Mouse (Mus musculus) telencephalon, adult 2 months (tissue): ENCODE data around the gene Amer2.
"Not testable (repeated sequence)": the region's sequence is repeated elsewhere in the genome, so short reads cannot be mapped to it uniquely, and the experiment has no call there.

Experiments
- DNase-seq: peaks from one replicate; pipeline ENCODE4 v3.0.0-alpha.2; 2011; ENCODE audit warnings: low read depth, low spot score

The Amer2 gene

DNA sequence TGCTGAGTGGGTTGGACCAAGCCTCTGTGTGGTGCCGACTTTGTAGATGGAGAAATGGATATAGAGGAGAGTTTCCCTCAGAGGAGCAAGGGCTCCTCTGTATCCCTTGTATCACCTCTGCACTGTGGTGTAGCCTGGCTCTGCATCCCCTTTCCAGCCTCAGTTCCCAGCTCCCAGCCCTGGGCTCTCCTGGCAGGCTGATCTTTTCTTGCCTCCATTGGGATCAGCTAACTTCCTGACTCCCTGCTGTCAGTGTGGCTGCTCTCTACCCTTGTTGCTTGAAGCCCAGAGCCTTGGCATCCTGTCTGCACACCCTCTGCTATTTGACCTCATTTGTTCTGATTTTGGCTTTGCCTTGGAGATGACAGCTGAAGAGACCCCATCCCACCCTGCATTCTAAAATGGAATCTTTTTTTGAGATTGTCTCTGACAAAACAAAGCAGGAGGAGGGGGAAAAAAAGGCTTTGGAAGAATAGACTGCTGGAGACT lies at the start of gene Amer2:
TSS of gene Amer2 (plus strand) at position 439 of the 489 bp plus-strand sequence.
- no peak for DNase-seq

DNA sequence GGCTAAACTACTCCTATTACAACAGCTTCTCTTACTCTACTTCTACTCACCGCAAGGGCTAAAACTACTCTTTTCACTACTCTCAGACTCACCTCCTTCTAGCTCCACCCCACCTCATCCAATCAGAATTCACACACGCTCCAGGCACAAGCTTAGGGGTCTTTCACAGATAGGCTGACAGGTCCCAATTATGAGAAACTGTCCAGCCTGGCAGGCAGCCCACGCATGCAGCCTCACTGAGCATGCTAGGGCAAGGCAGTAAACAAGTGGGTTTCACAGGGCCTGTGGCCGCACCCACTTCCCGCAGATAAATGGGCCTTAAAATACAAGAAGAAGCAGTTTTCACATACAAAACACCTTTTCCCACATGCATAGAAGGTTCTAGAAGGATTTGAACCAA lies 33.1 kb upstream of the Amer2 start:
- not testable (repeated sequence) for DNase-seq

DNA sequence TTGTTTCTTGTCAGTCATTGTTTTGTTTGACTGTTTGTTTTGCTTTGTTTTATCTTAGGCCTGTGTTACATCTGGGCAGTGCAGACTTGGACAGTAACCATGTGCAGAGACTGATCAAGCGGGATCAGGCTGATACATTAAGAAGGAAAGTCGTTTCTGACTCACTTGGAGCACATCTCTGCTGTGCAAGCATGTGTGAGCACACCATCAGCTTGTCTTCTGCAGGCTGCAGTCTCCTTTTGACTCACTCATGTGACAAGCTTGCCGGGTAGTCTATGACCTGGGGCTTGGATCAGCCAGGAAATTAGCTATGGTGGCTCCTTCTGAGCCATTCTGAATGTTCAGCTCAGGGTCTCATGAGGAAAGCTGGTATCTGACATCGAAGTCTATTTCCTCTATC lies 32.5 kb upstream of the Amer2 start:
- DNase-seq: no peak

DNA sequence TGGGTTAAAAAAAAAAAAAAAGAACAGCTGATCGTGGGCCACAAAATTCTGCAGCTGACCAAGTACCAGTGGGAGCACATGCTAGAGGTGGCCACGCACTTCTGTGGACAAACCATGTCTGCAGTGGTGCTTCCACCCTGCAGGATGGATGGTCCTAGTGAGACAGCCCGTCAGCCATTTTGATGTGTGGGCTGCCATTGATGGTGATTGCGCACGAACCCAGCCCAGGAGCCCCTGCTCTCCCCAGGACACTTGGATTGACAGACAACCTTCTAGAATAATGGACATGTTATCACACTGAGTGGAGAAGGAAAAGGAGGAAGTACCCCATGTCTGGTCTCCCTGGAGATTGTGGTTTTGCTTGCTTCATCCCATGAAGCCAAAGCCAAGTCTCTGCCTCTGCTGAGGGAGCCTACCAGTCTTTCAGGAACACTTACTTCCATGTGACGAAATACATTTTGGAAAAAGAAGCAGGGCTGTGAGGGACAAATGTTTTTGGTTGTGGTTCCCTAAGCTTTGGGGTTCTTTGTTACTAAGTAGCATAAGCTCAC lies 27.7 kb upstream of the Amer2 start:
- no peak for DNase-seq

DNA sequence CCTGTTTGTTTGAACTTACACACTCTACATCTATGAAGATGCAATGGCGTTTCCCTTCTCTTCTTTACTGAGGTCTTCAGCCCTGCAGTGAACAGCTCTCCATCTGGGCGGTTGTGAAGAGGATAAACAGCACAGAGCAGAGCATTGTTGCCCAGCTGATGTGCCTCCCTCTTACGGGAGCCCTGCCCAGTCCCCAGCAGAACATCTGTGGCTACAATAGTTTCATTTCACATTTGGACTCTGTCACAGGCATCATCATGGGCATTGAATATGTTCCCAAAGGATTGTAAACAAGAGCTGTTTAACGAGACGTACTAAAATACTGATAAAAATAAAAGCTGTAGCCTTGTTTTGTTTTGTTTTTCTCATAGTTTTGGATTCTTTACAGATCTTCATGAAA lies 14.7 kb upstream of the Amer2 start:
- peak; percentile 58 for DNase-seq

GRCm38 (mm10) chr14:60361380-60362212 lies 11.5 kb upstream of the Amer2 start:
- no peak for DNase-seq

DNA sequence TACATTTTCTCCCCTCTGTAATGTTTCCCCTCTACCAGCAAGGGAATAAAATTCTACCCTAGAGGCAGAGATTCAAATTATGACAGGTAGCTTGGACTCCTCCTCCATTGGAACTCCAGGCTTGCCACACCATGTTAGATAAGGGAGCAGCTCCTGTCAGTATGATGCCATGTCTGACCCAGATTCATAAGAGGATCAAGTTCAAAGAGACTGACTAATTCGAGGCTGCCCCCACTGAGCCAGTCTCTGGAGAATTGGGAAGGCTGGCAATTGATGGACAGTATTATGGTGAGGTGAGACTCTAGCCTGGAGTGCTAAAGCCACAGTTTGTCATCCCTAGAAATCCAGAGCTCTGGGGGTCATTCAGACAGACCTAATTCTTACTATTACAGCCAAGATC lies 6.3 kb upstream of the Amer2 start:
- no peak for DNase-seq

GRCm38 (mm10) chr14:60368769-60369666 lies 4.0 kb upstream of the Amer2 start:
- DNase-seq: no peak

GRCm38 (mm10) chr14:60369667-60370315 lies 3.3 kb upstream of the Amer2 start:
- no peak for DNase-seq

DNA sequence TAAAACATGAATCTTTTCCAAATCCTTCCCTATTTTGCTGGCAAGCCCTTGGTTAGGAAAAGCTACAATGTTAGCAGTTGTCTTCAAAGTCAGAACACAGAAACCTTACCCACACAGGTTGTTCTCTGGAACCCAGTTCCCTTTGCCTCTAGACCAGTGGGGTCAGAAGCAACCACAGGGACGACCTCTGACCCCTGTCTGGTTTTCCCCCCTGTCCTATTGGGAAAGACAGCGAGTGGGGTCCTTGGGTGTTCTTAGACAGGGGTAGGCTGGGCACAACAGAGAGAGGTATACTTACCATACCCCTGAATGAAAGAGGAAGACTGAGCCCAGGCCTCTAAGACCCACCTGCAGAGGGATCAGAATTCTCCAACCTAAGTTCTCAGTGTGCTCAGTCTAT lies 4.0 kb downstream of the Amer2 start:
- no peak for DNase-seq

DNA sequence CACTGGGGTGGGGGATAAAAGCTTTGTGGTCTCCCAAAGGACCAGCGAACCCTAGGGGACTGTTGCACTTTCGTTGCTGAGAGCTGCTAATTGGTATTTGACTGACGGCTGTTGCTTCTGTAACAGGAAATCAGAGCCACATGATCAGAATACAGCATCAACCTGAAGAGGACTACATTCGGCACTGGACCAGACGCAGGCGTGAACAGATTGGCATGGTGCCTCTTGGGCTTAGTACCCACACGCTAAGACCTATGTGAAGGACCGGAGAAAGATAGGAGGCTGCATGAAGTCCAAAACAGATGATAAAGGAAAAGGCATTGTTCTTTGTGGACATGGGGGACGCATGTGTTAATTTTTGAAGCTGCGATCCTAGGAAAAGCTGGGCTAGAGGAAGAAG lies 4.5 kb downstream of the Amer2 start:
- DNase-seq: peak; percentile 49

DNA sequence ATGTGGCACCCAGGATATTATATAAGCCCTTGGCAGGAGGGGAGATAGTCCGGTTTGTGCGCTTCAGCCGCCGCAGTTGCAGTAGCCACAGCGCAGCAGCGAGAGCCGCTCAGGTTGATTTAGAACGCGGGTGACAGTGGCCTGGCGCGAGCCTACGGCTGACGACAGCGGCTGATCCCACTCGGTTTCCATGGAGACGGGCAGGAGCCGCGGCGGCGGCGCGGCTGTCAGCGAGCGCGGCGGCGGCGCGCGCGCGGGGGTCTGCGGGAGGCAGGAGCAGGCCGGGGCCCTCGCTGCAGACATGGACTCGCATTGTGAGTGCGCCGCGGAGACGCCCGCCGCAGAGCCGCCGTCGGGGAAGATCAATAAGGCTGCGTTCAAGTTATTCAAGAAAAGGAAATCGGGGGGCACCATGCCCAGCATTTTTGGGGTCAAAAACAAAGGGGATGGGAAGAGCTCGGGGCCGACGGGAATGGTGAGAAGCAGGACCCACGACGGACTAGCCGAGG lies 5.1 kb downstream of the Amer2 start:
- peak; percentile 81 for DNase-seq

- DNase-seq: no peak
Observed at GRCm38 (mm10) chr14:60378566-60379322, 5.7 kb downstream of the Amer2 start.

- DNase-seq: no peak
Observed at GRCm38 (mm10) chr14:60379323-60379957, 6.4 kb downstream of the Amer2 start.

- DNase-seq: no peak
Observed at GRCm38 (mm10) chr14:60379958-60380330, 6.9 kb downstream of the Amer2 start.

GRCm38 (mm10) chr14:60381671-60382070 lies 8.6 kb downstream of the Amer2 start:
- no peak for DNase-seq

GRCm38 (mm10) chr14:60383816-60384215 lies 10.8 kb downstream of the Amer2 start:
- DNase-seq: no peak

GRCm38 (mm10) chr14:60384269-60384668 lies 11.2 kb downstream of the Amer2 start:
- DNase-seq: no peak

DNA sequence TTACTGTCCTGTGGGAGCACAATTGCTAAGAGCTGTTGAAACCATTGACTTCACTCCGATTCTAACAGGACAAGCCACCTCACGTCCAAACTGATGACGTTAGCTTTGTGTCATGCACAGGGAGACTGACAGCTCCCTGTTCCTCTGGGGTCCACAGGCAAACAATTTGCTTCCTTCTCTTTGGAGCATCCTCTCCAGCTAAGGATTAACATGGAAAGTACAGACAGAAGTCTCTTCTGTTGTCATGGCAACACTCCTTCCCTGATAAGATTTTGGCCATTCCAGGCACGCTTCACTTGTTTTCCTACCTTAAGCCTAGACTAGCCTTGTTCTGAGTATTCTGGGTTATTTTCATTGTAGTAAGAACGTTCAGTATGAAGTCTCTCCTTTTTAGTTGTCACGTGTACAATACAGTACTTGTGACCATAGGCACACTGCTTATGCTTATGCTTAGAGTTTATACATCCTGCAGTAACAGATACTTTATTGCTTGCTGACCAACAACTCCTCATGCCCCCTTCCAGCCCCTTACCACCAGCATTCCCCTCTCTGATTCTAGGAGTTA lies 12.1 kb downstream of the Amer2 start:
- DNase-seq: peak; percentile 39
